Mouse (Mus musculus) retina, adult 2 months (tissue): Measurements from ENCODE around the gene Ppp1cc.

Source experiments
- DNase-seq: peaks from one replicate; pipeline ENCODE4 v3.0.0-alpha.2; 2012; ENCODE audit warnings: low read depth, low spot score

Ppp1cc gene

DNA sequence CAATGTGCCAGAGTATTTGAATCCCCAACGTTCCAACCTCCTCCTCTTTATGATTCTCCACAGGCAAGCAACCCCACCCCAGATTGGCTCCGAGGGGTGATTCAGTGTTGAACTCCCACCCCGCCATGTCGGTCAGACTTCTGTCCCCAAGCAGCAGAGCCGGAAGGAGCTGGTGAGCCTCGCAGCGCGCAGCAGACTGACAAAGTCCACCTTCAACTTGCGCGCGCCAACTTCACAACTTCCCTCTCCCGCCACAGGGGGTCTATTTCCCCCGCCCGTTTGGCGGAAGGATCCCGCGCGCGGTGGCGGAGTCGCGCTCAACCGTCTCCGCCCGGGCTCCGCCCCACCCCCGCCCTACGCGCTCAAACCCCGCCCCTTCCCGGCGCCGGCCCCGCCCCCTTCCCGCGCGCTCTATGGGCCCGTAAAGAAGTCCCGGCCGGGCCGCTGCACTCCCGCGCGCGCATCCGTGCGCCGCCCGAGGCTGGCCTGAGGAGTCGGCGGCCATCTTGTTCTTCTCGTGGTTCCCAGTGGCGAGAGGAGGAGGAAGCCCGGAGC, at the start of gene Ppp1cc:
Ppp1cc (plus strand) TSS at position 452 of the 555 bp plus-strand sequence.
- DNase-seq: peak; percentile 89

GRCm38 (mm10) chr5:122109325-122110060, 48.6 kb upstream of the Ppp1cc start:
- DNase-seq: no peak

DNA sequence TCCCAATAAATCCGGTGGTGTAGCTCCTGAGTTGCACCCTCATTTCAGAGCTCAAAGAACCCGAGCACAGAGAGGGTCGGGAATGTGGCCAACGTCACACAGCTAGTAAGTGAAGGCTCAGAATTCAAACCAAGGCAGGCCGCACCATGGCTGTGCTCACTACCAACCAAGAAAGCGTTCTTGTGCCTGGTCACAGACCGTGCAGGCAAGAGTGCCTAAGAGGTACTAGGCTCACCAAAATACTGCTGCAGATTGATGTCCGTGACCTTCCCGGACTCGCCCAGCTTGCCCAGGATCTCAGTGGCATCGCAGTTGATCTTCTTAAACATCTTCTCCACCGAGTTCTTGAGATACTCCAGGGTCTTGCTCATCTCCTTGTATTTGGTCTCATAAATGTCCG, 47.5 kb upstream of the Ppp1cc start:
- no peak for DNase-seq

GRCm38 (mm10) chr5:122111091-122111932, 46.8 kb upstream of the Ppp1cc start:
- no peak for DNase-seq

DNA sequence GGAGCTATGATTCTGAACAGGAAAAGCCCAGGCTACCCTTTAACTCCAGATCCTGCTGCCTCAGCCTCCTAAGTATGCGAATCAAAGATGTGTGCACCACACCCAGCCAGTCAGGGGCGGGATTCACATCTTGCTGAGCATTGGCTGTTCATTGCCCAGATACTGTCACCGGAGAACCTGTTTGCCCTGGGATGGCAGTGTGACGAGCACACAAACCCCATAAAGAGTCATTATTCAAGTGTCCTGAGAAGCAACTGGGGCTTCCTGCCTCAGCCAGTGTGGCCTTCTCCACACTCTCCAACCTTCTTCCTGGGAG, 46.2 kb upstream of the Ppp1cc start:
- no peak for DNase-seq

DNA sequence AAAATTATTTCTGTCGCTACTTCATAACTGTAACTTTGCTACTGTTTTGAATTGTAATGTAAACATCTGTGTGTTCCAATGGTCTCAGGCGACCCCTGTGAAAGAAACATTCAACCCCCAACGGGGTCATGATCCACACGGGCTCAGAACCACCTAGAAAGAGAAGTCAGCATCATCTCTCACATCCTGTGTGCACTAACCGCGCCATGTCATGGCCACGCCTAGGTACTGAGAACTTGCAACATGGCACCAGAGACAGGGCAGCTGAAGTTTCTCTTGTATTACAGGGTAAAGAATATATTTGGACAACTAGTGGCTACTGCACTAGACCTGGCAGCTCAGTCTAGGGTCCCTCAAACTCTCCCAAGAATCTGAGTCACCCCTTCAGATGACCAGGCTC, 44.6 kb upstream of the Ppp1cc start:
- DNase-seq: no peak

DNA sequence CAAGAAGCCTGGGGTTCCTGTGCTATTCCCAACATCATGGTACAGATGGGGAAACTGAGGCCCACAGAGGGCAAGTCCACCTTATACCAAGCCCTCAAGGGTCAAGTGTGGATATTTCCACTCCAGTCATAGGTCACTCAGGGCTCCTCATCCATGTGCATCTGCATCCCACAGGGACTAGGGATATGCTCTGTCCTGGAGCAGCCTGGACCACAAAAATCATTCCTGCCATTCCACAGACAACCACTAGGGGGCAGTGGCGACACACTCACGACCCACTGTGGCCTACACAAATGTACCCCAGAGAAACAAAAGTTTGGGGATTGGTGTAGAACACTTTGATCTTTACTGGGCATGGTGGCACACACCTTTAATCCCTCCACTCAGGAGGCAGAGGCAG, 43.9 kb upstream of the Ppp1cc start:
- DNase-seq: no peak

DNA sequence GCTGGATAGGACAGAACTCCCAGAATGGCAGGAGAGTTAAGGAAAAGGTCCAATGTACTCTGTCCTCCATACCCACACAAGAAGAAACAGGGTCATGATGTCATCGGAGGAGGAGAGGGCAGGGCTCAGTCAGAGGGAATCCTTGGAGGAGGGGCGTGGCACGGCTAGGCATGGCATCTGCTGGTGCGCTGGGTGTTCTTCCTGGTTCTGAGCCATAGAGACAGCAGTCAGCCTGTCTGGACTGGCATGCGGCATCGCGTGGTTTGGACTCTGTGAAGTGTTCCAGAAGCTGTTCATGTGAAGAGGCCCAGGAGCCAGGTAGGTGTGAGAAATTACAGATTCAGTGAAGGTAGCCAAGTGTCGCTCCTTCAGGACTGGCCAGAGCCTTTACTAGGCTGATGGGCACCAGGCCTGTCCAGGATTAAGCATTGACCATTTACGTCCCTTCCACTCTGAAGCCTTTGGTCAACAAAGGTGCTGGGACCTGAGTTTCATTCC, 42.8 kb upstream of the Ppp1cc start:
- DNase-seq: no peak

- no peak for DNase-seq
Measured at GRCm38 (mm10) chr5:122116243-122116642, 41.8 kb upstream of the Ppp1cc start.

DNA sequence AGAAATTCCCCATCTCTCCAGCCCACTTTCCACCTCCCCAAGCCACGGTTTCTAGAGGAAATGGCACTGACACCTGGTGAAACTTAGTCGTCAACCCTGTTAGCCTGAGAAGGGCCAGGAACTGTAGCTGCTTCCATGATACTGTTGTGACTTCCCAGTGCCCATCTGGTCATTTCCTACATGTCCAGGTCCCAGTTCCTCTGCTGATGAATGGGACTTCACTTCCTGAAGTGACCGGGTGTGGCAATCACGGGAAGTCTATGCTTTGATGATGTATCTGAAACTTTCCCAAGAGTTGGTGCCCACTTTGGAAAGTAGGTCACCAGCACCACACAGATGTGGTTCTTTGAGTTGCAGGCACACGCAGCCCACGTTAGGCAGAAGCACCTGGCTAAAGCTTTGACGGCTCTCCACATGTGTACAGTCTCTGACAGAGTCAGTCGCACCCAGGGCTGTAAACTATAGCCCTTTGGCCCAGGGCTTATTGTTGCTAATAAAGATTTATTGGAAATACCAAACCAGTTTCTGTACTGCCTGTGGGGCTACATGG, 32.8 kb upstream of the Ppp1cc start:
- no peak for DNase-seq

- peak; percentile 67 for DNase-seq
Measured at GRCm38 (mm10) chr5:122129068-122129655, 28.9 kb upstream of the Ppp1cc start.

DNA sequence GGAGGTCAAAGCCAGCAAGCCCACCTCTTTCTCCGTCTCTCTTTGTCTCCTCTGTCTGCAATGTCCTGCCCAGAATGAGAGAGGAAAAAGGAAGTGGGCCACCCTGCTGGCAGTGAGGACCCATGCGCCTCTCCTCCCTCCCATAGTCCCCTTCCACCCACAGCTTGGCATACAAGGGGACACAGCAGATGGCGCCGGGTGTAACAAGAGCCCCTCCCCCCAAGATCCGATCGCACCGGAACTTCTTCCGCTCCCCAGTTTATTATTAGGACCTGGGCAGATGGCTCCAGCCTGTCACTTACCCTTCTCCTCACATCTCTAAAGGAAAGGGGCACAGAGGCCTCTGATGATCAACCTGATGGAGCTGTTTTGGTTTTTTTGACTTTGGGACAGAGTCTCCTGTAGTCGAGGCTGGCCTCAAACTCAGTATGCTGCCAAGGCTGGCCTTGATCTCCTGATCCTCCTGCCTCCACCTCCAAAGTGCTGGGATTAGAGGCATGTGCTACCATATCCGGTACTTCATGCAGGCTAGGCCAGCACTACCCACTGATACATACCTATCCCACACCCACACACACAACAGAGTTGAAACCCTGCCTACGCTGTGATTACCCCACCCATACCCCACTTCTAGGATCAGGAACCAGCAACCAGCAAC, 27.6 kb upstream of the Ppp1cc start:
- DNase-seq: no peak

GRCm38 (mm10) chr5:122131076-122132051, 26.7 kb upstream of the Ppp1cc start:
- DNase-seq: peak; percentile 69

GRCm38 (mm10) chr5:122132167-122133049, 25.7 kb upstream of the Ppp1cc start:
- no peak for DNase-seq

DNA sequence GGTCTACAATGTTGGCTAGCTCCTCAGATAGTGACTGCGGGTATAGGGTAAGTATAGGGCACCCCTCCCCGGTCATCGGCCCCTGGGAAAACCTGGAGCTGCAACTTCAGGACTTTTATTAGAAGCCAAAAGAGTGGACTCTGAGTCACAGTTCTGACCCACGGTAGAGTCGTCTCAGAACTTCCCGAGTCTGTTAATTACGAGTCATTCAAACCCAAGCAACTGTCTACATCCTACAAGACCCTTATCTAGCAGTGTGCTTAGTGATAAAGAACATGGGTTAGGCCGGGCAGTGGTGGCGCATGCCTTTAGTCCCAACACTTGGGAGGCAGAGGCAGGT, 25.1 kb upstream of the Ppp1cc start:
- no peak for DNase-seq

- DNase-seq: no peak
Measured at GRCm38 (mm10) chr5:122134395-122135289, 23.4 kb upstream of the Ppp1cc start.

- no peak for DNase-seq
Measured at GRCm38 (mm10) chr5:122135290-122135882, 22.7 kb upstream of the Ppp1cc start.
